Mouse (Mus musculus): Measurements from ENCODE around the gene Rrp7a.

DNA sequence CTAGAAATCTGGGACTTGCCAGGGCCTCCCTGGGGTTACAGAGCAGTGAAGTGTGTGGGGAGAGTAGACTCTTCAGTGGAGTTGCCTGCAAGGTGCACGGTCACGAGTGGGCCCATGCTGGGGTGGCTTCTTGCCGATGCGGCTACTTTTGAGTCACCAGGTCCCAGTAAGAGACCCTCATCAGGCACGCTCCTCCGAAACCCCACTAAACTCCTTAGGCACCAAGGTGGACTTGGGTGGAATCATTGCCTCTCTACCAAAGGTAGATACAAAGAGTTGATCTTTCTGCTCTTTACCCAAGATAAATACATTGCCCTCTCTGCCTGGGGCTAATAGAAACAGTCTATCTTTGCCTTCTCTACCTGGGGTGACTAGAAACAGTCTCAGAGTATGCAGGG lies 35.1 kb upstream of the Rrp7a start:
- no peak for TF ChIP-seq CTCF (IDR thresholded peaks at IDR 0.05; ENCODE audit: low read depth, low read length)
- no peak for TF ChIP-seq TAL1 (conservative IDR thresholded peaks at IDR 0.05; ENCODE audit: low read depth, low read length)
